Mouse (Mus musculus): Measurements from ENCODE around the gene Agt.

Gene Agt

GRCm38 (mm10) chr8:124557476-124557875 is 12.0 kb downstream of the Agt start:
- in situ Hi-C loops (cut with MboI; ENCODE audit: low pct_unique_long_range_greater_than_20kb in 1 of 2, low sequenced_read_pairs in 2 of 2, unreplicated experiment in 1 of 2), result no loop called here

- in situ Hi-C loops (cut with MboI; ENCODE audit: low pct_unique_long_range_greater_than_20kb in 1 of 2, low sequenced_read_pairs in 2 of 2, unreplicated experiment in 1 of 2), result no loop called here
Observed at GRCm38 (mm10) chr8:124556658-124557057, 12.8 kb downstream of the Agt start.

- in situ Hi-C loops (cut with MboI; ENCODE audit: low pct_unique_long_range_greater_than_20kb in 1 of 2, low sequenced_read_pairs in 2 of 2, unreplicated experiment in 1 of 2), result no loop called here
Observed at GRCm38 (mm10) chr8:124556164-124556563, 13.3 kb downstream of the Agt start.

- in situ Hi-C loops (cut with MboI; ENCODE audit: low pct_unique_long_range_greater_than_20kb in 1 of 2, low sequenced_read_pairs in 2 of 2, unreplicated experiment in 1 of 2), result no loop called here
Observed at GRCm38 (mm10) chr8:124555113-124555750, 14.3 kb downstream of the Agt start.

- in situ Hi-C loops (cut with MboI; ENCODE audit: low pct_unique_long_range_greater_than_20kb in 1 of 2, low sequenced_read_pairs in 2 of 2, unreplicated experiment in 1 of 2), result no loop called here
Observed at GRCm38 (mm10) chr8:124551011-124551661, 18.4 kb downstream of the Agt start.

- in situ Hi-C loops (cut with MboI; ENCODE audit: low pct_unique_long_range_greater_than_20kb in 1 of 2, low sequenced_read_pairs in 2 of 2, unreplicated experiment in 1 of 2), result no loop called here
Observed at GRCm38 (mm10) chr8:124548187-124548586, 21.3 kb downstream of the Agt start.

GRCm38 (mm10) chr8:124547269-124547668 is 22.2 kb downstream of the Agt start:
- in situ Hi-C loops (cut with MboI; ENCODE audit: low pct_unique_long_range_greater_than_20kb in 1 of 2, low sequenced_read_pairs in 2 of 2, unreplicated experiment in 1 of 2), result no loop called here

GRCm38 (mm10) chr8:124546815-124547214 is 22.7 kb downstream of the Agt start:
- in situ Hi-C loops (cut with MboI; ENCODE audit: low pct_unique_long_range_greater_than_20kb in 1 of 2, low sequenced_read_pairs in 2 of 2, unreplicated experiment in 1 of 2), result no loop called here

- in situ Hi-C loops (cut with MboI; ENCODE audit: low pct_unique_long_range_greater_than_20kb in 1 of 2, low sequenced_read_pairs in 2 of 2, unreplicated experiment in 1 of 2), result no loop called here
Observed at GRCm38 (mm10) chr8:124546371-124546770, 23.1 kb downstream of the Agt start.

- in situ Hi-C loops (cut with MboI; ENCODE audit: low pct_unique_long_range_greater_than_20kb in 1 of 2, low sequenced_read_pairs in 2 of 2, unreplicated experiment in 1 of 2), result no loop called here
Observed at GRCm38 (mm10) chr8:124543272-124543671, 26.2 kb downstream of the Agt start.

GRCm38 (mm10) chr8:124542001-124542400 is 27.5 kb downstream of the Agt start:
- in situ Hi-C loops (cut with MboI; ENCODE audit: low pct_unique_long_range_greater_than_20kb in 1 of 2, low sequenced_read_pairs in 2 of 2, unreplicated experiment in 1 of 2), result no loop called here

GRCm38 (mm10) chr8:124540906-124541305 is 28.6 kb downstream of the Agt start:
- in situ Hi-C loops (cut with MboI; ENCODE audit: low pct_unique_long_range_greater_than_20kb in 1 of 2, low sequenced_read_pairs in 2 of 2, unreplicated experiment in 1 of 2), result no loop called here

- in situ Hi-C loops (cut with MboI; ENCODE audit: low pct_unique_long_range_greater_than_20kb in 1 of 2, low sequenced_read_pairs in 2 of 2, unreplicated experiment in 1 of 2), result no loop called here
Observed at GRCm38 (mm10) chr8:124535451-124535850, 34.1 kb downstream of the Agt start.

GRCm38 (mm10) chr8:124532626-124533025 is 36.9 kb downstream of the Agt start:
- in situ Hi-C loops (cut with MboI; ENCODE audit: low pct_unique_long_range_greater_than_20kb in 1 of 2, low sequenced_read_pairs in 2 of 2, unreplicated experiment in 1 of 2), result no loop called here

- in situ Hi-C loops (cut with MboI; ENCODE audit: low pct_unique_long_range_greater_than_20kb in 1 of 2, low sequenced_read_pairs in 2 of 2, unreplicated experiment in 1 of 2), result no loop called here
Observed at GRCm38 (mm10) chr8:124530996-124531395, 38.5 kb downstream of the Agt start.

- in situ Hi-C loops (cut with MboI; ENCODE audit: low pct_unique_long_range_greater_than_20kb in 1 of 2, low sequenced_read_pairs in 2 of 2, unreplicated experiment in 1 of 2), result no loop called here
Observed at GRCm38 (mm10) chr8:124530556-124530955, 39.0 kb downstream of the Agt start.

GRCm38 (mm10) chr8:124530076-124530475 is 39.4 kb downstream of the Agt start:
- in situ Hi-C loops (cut with MboI; ENCODE audit: low pct_unique_long_range_greater_than_20kb in 1 of 2, low sequenced_read_pairs in 2 of 2, unreplicated experiment in 1 of 2), result no loop called here

GRCm38 (mm10) chr8:124526261-124526660 is 43.2 kb downstream of the Agt start:
- in situ Hi-C loops (cut with MboI; ENCODE audit: low pct_unique_long_range_greater_than_20kb in 1 of 2, low sequenced_read_pairs in 2 of 2, unreplicated experiment in 1 of 2), result no loop called here

- in situ Hi-C loops (cut with MboI; ENCODE audit: low pct_unique_long_range_greater_than_20kb in 1 of 2, low sequenced_read_pairs in 2 of 2, unreplicated experiment in 1 of 2), result no loop called here
Observed at GRCm38 (mm10) chr8:124521946-124522345, 47.6 kb downstream of the Agt start.
